Mouse (Mus musculus): Measurements from ENCODE around the gene Rpl10-ps3. TPM values are rescaled to one million over a fixed set of nuclear protein-coding genes. Genes with fewer than 3 reads are reported as not detected.

The Rpl10-ps3 gene
- 100 to 1,000 TPM; 805 to 877 TPM for total RNA-seq (2021)
- long read RNA-seq, experiment 1, transcript Rpl10-ps3-201 (1 exons, 768 nt), result major isoform, 384 of 384 reads
- long read RNA-seq, experiment 1, partial matches to known transcripts, result 0 of 384 reads
- long read RNA-seq, experiment 1, other reads (novel, unspliced or antisense), result 0 of 384 reads
- long read RNA-seq, experiment 2, transcript Rpl10-ps3-201 (1 exons, 768 nt), result major isoform, 175 of 176 reads
- long read RNA-seq, experiment 2, partial matches to known transcripts, result 0 of 176 reads
- long read RNA-seq, experiment 2, other reads (novel, unspliced or antisense), result 1 of 176 reads

- DNase-seq, result no peak
Observed at GRCm38 (mm10) chr9:50344868-50345267, at the start of gene Rpl10-ps3. Rpl10-ps3 (minus strand) TSS chr9:50344968.

- no peak for DNase-seq
Observed at GRCm38 (mm10) chr9:50375598-50375997, 30.8 kb upstream of the Rpl10-ps3 start.

- DNase-seq, result no peak
Observed at GRCm38 (mm10) chr9:50374666-50375065, 29.9 kb upstream of the Rpl10-ps3 start.

- DNase-seq, result no peak
Observed at GRCm38 (mm10) chr9:50368551-50369297, 24.0 kb upstream of the Rpl10-ps3 start.

GRCm38 (mm10) chr9:50365059-50365780 is 20.5 kb upstream of the Rpl10-ps3 start:
- DNase-seq, result peak; percentile 59

- no peak for DNase-seq
Observed at GRCm38 (mm10) chr9:50363962-50364361, 19.2 kb upstream of the Rpl10-ps3 start.

- no peak for DNase-seq
Observed at GRCm38 (mm10) chr9:50363259-50363658, 18.5 kb upstream of the Rpl10-ps3 start.

- DNase-seq, result no peak
Observed at GRCm38 (mm10) chr9:50362556-50362955, 17.8 kb upstream of the Rpl10-ps3 start.

GRCm38 (mm10) chr9:50360370-50360769 is 15.6 kb upstream of the Rpl10-ps3 start:
- DNase-seq, result no peak

- no peak for DNase-seq
Observed at GRCm38 (mm10) chr9:50357331-50357730, 12.6 kb upstream of the Rpl10-ps3 start.

GRCm38 (mm10) chr9:50351746-50352145 is 7.0 kb upstream of the Rpl10-ps3 start:
- DNase-seq, result no peak

GRCm38 (mm10) chr9:50350571-50350970 is 5.8 kb upstream of the Rpl10-ps3 start:
- DNase-seq, result no peak

- no peak for DNase-seq
Observed at GRCm38 (mm10) chr9:50349156-50349555, 4.4 kb upstream of the Rpl10-ps3 start.

- no peak for DNase-seq
Observed at GRCm38 (mm10) chr9:50348256-50348655, 3.5 kb upstream of the Rpl10-ps3 start.

GRCm38 (mm10) chr9:50335539-50336325 is 9.0 kb downstream of the Rpl10-ps3 start:
- no peak for DNase-seq

- peak; percentile 67 for DNase-seq
Observed at GRCm38 (mm10) chr9:50333413-50333812, 11.4 kb downstream of the Rpl10-ps3 start.

GRCm38 (mm10) chr9:50324355-50325225 is 20.2 kb downstream of the Rpl10-ps3 start:
- DNase-seq, result no peak

- DNase-seq, result no peak
Observed at GRCm38 (mm10) chr9:50320729-50321128, 24.0 kb downstream of the Rpl10-ps3 start.

GRCm38 (mm10) chr9:50319506-50319905 is 25.3 kb downstream of the Rpl10-ps3 start:
- DNase-seq, result no peak

GRCm38 (mm10) chr9:50317299-50317698 is 27.5 kb downstream of the Rpl10-ps3 start:
- no peak for DNase-seq

- DNase-seq, result no peak
Observed at GRCm38 (mm10) chr9:50315650-50316049, 29.1 kb downstream of the Rpl10-ps3 start.
